Mouse (Mus musculus) limb, embryonic 11.5 days (tissue): ENCODE measurements at regions not wholly inside any gene's neighbourhood (a gene's known extent, or its start where the extent isn't known, plus 50 kb on each side); places are given as distances from the start of the nearest gene placed in this dataset.

Source experiments
- ATAC-seq: fragments of 200-750 bp; cut with Nextera tagmentation; 2 replicates; pipeline ENCODE4 v1.8.0; 2017; ENCODE audit warnings: low read depth; ENCODE audit not compliant: insufficient number of reproducible peaks, low FRiP score, low TSS enrichment
- DNase-seq: peaks from one replicate; pipeline ENCODE4 v3.0.0-alpha.2; 2015; ENCODE audit warnings: low spot score
- H3K27ac ChIP-seq: fragments of 300-500 bp; sonication (generic); replicated peaks from 2 replicates; pipeline ENCODE4 v1.5.1; 2014; ENCODE audit warnings: low read depth, mild to moderate bottlenecking, low read length
- H3K27me3 ChIP-seq: fragments of 300-500 bp; sonication (generic); 2 replicates; pipeline ENCODE4 v1.6.1; 2014; ENCODE audit warnings: mild to moderate bottlenecking, low read length, mixed read lengths; ENCODE audit not compliant: control insufficient read depth, insufficient read depth
- H3K36me3 ChIP-seq: fragments of 300-500 bp; sonication (generic); 2 replicates; pipeline ENCODE4 v1.6.1; 2014; ENCODE audit warnings: mild to moderate bottlenecking, low read length, moderate library complexity, mixed read lengths; ENCODE audit not compliant: control insufficient read depth, insufficient read depth
- H3K4me1 ChIP-seq: fragments of 300-500 bp; sonication (generic); 2 replicates; pipeline ENCODE4 v1.6.1; 2014; ENCODE audit warnings: low read length, mixed read lengths; ENCODE audit not compliant: control insufficient read depth, insufficient read depth
- H3K4me2 ChIP-seq: fragments of 300-500 bp; sonication (generic); 2 replicates; pipeline ENCODE4 v1.6.1; 2014; ENCODE audit warnings: low read depth, mild to moderate bottlenecking, moderate library complexity; ENCODE audit not compliant: severe bottlenecking
- H3K4me3 ChIP-seq: fragments of 300-500 bp; sonication (generic); 2 replicates; pipeline ENCODE4 v1.5.1; 2014; ENCODE audit warnings: low read depth, low read length
- H3K9ac ChIP-seq: fragments of 300-500 bp; sonication (generic); 2 replicates; pipeline ENCODE4 v1.6.1; 2014; ENCODE audit warnings: mild to moderate bottlenecking, low read length
- H3K9me3 ChIP-seq: fragments of 300-500 bp; sonication (generic); 2 replicates; pipeline ENCODE4 v1.6.1; 2016; ENCODE audit warnings: low read length; ENCODE audit not compliant: control insufficient read depth
- WGBS: fragments of 180-500 bp; shearing (Covaris S2); extraction: QIAGEN DNeasy Blood & Tissue Kit; methylation state at CpG from one replicate; pipeline ENCODE4 v1.1.7; 2014; 5-methylcytosine and 5-hydroxymethylcytosine counted together

DNA sequence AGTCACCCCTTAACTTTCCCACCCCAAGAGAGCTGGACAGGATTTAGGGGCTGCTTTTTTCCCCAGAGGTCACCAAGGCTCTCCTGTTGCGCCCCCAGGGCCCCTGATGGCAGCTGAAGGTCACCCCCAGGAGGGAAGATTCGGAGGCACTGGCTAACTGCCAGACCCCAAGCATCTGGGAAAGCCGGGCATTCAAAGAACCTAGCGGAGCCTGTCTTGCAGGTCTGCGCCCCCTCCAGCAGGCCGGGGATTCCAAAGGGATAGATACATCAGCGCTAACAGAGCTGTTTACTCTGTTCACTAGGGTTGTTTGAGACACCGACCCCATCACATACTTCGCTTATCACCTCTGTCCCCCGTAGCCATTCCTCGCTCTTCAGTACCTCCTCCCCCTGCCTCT, 154.6 kb upstream of the Usp9x start:
- Histone ChIP-seq H3K27ac (no peak overlapping the region), H3K27me3 (no peaks in the 10 kb centered on the region), H3K4me1 (no peaks in the 10 kb centered on the region), H3K9ac (no peak overlapping the region), H3K4me2 (peak overlapping the region; percentile 30; the same call in 1 of the 2 replicates), H3K36me3 (no peaks in the 10 kb centered on the region), H3K4me3 (no peak overlapping the region), H3K9me3 (no peaks in the 10 kb centered on the region)
- 28% methylated on average over 10 of the region's 11 CpGs for WGBS
- no peak for ATAC-seq
- DNase-seq = peak; percentile 23

DNA sequence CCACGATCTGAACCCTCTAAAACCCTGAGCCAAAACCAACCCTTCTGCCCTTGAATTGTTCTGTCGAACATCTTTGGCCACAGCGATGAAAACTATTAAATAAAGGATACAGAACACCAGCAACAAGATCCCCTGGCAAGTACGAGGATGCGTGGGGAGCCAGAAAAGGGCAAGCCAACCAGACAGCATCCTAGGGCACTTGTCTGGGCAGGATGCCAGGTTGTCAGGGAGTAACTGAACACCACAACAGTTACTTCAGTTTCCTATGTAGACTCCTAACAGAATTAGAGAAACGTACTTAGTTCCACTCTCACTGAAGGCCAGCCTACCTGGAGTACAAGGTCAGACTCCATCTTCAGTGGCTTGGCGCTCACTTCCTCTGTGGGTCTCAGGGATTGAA, 138.4 kb upstream of the Med14 start:
- ATAC-seq = no peak
- WGBS = 85% methylated on average over 7 of the region's 7 CpGs
- H3K4me1 ChIP-seq = no peaks in the 10 kb centered on the region

DNA sequence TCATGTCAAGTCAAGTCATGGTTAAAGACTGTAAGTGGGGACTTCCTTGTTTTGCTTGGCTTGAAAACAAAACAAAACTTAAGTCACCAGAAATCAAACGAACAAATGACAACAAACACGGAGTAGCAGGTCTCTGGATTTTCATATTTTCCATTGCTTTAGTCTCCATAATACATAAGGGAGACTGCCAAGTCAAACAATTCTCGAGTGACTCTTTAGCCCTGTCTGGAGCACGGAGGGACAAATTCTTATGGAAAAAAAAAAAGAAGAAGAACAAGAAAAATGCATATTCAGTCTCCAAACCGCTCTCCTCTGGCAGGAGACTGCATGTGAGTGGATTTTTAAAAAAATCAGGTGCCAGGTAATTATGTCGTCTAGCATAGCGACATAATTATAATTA, 129.6 kb upstream of the Med14 start:
- no peaks in the 10 kb centered on the region for H3K9me3 ChIP-seq
- no peak overlapping the region for H3K27ac ChIP-seq
- H3K36me3 ChIP-seq = no peaks in the 10 kb centered on the region
- no peaks in the 10 kb centered on the region for H3K4me1 ChIP-seq
- H3K4me2 ChIP-seq = no peak overlapping the region
- ATAC-seq (no peak), DNase-seq (no peak)
- H3K27me3 ChIP-seq = no peaks in the 10 kb centered on the region
- whole genome bisulfite sequencing = 79% methylated on average over 7 of the region's 7 CpGs
- no peak overlapping the region for H3K4me3 ChIP-seq
- no peak overlapping the region for H3K9ac ChIP-seq

More for the DNA sequence above, 138.4 kb upstream of the Med14 start:
- no peak for DNase-seq
- Histone ChIP-seq H3K9me3 (no peaks in the 10 kb centered on the region), H3K9ac (no peak overlapping the region), H3K36me3 (no peaks in the 10 kb centered on the region), H3K27me3 (no peaks in the 10 kb centered on the region), H3K27ac (no peak overlapping the region), H3K4me3 (no peak overlapping the region), H3K4me2 (no peak overlapping the region)

DNA sequence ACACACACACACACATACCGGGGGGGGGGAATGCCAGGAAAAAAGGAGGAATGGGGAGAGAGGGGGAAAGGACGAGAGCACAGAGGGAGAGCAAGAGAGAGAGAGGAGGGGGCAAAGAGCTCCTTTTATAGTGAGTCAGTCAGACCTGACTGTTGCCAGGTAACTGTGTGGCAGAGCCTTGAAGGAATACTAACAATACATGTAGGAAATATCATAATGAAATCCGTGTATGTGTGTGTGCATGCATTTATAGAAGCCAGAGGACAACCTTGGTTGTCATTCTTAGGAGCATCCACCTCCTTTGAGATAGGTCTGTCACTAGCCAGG, 127.6 kb upstream of the Med14 start:
- DNase-seq (no peak), ATAC-seq (no peak)
- no peak overlapping the region for H3K9ac ChIP-seq
- no peaks in the 10 kb centered on the region for H3K27me3 ChIP-seq
- no peaks in the 10 kb centered on the region for H3K36me3 ChIP-seq
- no peak overlapping the region for H3K27ac ChIP-seq
- H3K4me2 ChIP-seq = no peak overlapping the region
- no peak overlapping the region for H3K4me3 ChIP-seq
- WGBS = 74% methylated on average over 3 of the region's 3 CpGs
- no peaks in the 10 kb centered on the region for H3K4me1 ChIP-seq
- no peaks in the 10 kb centered on the region for H3K9me3 ChIP-seq

DNA sequence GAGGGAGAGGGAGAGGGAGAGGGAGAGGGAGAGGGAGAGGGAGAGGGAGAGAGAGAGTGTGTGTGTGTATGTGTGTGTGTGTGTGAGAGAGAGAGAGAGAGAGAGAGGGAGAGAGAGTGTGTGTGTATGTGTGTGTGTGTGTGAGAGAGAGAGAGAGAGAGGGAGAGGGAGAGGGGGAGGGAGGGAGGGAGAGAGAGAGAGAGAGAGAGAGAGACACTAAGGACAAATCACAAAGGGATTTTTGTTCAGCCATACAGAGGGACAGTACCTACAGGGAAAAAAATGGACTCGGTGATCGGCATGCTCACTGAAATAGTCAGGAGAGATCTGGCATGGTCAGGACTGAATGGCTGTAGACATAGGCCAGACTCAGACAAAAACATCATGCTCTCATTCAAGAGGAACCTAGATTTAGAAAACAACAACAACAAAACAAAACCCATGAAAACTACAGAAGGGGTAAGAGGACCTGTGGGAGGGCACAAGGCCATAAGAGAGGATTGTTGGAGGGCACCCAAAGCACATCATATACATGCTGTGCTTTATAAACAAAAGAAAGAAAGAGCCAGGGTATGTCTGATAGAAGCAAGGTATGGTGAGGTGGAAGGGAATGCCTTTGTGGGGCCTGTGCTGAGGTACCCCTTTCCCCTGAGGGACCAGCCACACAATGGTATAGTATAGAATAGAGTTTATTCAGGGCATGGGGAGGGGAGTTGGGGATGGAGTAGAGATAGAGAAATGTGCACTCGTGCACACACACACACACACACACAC, 127.0 kb upstream of the Med14 start:
- 80% methylated on average over 3 of the region's 3 CpGs for WGBS
- Histone ChIP-seq H3K9me3 (no peaks in the 10 kb centered on the region), H3K36me3 (no peaks in the 10 kb centered on the region), H3K27ac (no peak overlapping the region), H3K9ac (no peak overlapping the region), H3K4me1 (no peaks in the 10 kb centered on the region), H3K4me3 (no peak overlapping the region), H3K27me3 (no peaks in the 10 kb centered on the region), H3K4me2 (no peak overlapping the region)
- ATAC-seq (no peak), DNase-seq (no peak)

DNA sequence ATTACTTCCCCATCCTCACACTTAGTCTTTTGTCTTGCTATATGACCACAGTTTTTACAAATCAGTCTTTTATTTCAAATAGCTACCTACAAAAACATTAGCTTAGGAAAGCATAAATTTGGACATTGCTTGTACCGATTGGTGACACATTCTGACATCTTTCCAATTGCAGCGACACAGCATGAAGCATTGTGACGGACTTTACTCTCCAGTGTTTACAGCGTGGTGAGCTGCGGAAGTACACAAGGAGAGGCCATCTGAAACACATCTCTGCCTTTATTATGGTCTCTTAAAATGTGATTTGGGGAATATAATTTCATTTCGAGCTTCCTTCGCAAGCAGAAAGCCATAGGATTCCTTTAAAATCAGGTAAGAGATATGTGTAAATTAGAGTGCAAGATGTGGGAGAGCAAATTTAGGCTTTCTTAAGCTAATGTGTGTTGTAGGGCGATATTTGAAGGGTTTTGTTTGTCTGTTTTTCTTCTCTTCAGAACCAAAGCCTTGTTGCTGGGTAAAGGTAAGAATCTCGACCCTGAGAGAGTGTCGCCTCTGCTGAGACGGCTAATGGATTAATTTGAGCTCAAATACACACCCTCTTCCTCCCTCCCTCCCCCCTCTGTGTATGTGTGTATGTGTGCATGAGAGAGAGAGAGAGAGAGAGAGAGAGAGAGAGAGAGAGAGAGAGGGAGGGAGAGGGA, 126.3 kb upstream of the Med14 start:
- Histone ChIP-seq H3K9ac (no peak overlapping the region), H3K4me1 (no peaks in the 10 kb centered on the region), H3K9me3 (no peaks in the 10 kb centered on the region), H3K4me2 (no peak overlapping the region), H3K27me3 (no peaks in the 10 kb centered on the region), H3K36me3 (no peaks in the 10 kb centered on the region), H3K4me3 (no peak overlapping the region), H3K27ac (no peak overlapping the region)
- WGBS = 61% methylated on average over 11 of the region's 11 CpGs
- ATAC-seq = no peak
- DNase-seq = no peak

DNA sequence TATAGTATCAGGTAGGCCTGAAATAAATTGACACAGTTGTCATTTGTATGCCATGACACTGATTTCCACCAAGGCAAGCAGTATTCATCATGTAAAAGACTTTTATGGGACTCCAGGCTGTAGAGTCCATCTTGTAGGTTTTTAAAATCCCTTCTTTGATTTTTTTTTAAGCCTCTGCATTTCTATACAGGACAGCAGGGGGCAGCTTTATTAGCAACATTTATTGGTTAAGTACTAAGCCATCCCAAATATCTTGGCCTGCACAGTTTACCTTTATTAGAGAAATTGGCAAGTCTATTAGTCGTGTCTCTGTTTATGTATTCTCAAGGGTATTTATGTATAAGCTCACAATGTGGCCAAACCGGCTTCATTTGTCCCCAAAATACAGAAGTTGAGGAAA, 125.6 kb upstream of the Med14 start:
- Histone ChIP-seq H3K27ac (no peak overlapping the region), H3K36me3 (no peaks in the 10 kb centered on the region), H3K4me2 (no peak overlapping the region), H3K9me3 (no peaks in the 10 kb centered on the region), H3K9ac (no peak overlapping the region), H3K4me3 (no peak overlapping the region), H3K27me3 (no peaks in the 10 kb centered on the region), H3K4me1 (no peaks in the 10 kb centered on the region)
- ATAC-seq = no peak
- WGBS = 60% methylated on average over 2 of the region's 2 CpGs
- no peak for DNase-seq

DNA sequence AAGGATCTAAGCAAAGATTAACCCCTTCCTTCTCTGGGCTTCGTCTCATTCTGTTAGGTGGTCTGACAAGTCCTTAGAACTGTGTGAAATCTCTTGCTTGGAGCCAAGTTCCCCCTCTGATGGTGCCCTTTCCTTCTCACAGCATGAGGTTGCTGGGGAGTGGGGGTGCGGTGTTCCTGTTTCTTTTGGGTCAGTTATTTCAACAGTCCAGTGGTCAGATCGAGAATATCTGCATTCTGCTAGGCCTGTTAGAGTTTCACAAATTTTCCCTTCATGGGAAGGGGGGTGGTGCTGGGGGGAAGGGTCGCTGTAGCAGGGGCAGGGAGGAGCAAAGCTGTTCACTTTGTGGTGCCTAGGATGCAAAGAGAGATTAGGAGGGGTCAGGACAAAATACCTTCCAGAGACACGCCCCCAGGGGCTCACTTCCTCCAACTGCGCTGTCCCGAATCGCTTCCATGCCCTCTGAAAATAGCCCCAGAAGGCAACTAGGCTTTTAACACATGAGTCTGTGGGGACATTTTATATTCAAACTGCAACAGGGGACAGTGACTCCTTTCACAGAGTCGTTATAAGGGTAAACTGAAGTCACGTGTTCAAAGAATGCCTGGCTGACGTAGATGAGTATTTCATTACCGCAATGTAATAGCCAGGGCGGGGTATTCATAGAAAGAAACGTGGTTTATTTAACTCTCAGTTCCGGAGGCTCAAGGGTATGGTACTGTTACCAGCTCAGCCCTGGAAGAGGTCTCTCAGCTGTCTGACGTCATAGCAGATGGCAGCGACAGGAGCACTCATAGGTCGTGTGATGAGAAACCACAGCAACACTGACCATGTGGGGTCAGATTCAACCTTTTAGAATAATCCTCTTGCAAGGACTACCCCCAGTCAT, 124.5 kb upstream of the Med14 start:
- Histone ChIP-seq H3K27ac (no peak overlapping the region), H3K4me3 (no peak overlapping the region), H3K9me3 (no peaks in the 10 kb centered on the region), H3K36me3 (no peaks in the 10 kb centered on the region), H3K4me1 (no peaks in the 10 kb centered on the region), H3K27me3 (no peaks in the 10 kb centered on the region), H3K4me2 (peak overlapping the region; percentile 31; the same call in 1 of the 2 replicates), H3K9ac (no peak overlapping the region)
- WGBS = 28% methylated on average over 18 of the region's 18 CpGs
- ATAC-seq = no peak
- no peak for DNase-seq
